Mouse (Mus musculus) R1 (cell line): ENCODE data around the gene Wnt2.

Experiments used
- DNase-seq: peaks from one replicate; pipeline ENCODE4 v3.0.0-alpha.2; 2018; ENCODE audit warnings: low read depth, low spot score

Wnt2 gene

DNA sequence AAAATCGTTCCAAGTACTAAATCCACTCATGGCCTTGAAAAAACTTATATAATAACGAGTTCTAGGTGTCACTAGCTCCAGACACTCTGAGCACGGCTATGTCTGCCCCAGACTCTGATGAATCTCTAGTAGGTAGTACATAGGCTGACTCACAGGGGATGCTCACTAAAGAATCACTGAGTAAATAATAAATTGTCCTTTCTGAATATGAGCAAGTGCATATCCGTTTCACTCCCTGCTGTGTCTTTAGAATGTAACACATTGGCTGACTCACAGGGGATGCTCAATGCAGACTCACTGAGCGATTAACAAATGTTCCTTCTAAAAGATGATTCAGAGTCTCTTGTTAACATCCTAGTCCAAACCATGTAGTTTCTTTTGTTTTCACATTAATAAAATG lies 52.1 kb downstream of the Wnt2 start:
- no peak for DNase-seq

DNA sequence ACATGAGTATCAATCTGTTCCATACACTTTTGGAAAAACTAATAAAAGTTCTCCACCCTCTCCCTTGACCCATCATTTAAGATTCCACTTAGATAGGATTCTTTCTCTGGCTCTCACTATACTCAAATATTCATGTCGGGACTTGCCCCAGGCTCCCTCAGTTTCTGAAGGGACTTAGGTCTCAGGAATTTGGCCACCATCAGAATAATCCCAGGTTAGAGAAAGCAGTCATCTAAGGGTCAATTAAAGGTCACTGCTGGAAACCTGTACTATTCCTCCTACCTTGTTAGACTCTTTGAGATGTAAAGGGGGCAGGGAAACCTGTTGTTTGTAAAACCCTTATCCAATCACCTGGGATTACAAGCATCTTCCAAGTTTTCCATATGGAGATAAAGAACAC lies 53.2 kb downstream of the Wnt2 start:
- peak; percentile 72 for DNase-seq

DNA sequence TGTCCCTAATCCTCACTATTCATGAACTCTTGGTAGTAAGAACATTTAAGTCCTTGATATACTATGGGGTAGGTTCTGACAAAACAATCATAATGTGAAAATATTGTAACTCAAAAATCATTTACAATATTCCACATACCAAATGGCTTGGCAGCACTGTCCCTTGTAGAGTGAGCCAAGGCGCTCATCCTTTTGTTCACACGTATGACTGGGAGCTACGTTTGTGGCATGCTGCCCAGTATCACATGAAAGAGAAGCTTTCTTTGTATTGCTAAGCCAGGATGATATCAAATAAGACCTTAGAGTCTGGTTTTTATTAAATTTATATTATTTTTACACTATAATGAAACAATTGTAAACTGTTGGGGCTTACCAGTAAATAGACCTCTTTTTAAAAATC lies 56.0 kb downstream of the Wnt2 start:
- no peak for DNase-seq

DNA sequence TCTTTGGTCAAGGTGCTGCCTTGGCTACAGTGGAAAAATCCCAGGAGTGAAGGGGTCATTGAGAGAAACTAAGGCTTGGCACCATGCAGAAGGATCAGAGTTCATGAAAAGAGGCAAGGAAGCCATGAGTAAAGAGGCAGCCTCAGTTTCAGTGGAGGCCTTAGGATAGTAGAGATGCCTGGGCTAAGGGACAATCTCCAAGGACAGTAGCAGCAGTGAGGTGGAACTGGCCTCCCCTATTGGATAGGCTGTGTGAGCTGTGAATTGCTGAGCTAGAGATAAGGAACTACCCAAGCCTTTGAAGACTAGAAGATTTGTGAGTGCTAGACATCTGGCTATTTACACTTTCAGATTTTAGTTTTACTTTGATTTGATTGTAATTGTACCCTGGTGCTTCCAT lies 59.0 kb downstream of the Wnt2 start:
- DNase-seq = no peak

DNA sequence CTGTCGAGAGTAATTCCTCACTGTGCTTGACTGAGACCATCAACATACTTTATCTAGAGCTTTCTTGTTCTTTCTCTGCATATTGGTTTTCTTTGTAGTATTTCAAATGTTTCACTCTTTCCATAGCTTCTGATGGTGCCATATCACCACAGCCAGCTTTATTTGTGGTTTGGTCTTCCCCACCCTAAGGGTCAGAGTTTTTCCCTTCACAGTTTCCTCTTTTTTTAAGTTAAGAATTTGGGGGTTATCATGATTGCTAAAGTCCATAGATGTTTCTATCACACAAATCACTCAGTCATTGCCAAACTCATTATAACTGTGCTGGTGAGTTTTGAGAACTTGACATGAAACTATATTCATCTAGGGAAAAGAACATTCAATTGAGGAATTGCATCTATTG lies 60.6 kb downstream of the Wnt2 start:
- no peak for DNase-seq

DNA sequence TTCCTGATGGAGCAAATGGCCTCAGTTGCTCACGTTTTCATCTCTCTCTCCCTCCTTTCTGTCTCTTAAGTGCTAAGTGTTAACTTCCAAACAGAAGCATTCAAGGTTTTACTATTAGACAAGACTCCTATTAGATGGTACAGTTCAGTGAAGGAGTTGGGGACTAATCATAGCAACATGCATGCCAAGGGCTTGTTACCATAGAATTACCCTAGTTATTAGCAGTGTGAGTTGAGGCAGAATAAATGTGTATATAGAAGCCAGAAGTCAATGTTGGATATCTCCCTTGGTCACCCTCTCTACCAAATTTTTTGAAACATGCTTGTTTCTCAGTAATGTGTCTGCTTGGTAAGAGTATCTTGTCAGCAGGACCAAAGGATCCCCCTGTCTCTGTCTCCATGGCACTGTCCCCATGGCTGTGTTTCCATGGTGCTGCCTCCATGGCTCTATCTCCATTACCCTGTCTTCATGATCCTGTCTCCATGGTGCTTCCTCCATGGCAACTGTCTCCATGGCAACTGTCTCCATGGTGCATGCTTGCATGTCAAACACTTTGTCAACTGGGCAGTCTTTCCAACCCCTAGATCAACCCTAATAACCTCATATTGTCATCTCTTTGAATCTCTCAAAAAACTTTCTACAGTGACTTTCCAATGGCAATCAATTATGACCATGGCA lies 61.8 kb downstream of the Wnt2 start:
- peak; percentile 57 for DNase-seq

DNA sequence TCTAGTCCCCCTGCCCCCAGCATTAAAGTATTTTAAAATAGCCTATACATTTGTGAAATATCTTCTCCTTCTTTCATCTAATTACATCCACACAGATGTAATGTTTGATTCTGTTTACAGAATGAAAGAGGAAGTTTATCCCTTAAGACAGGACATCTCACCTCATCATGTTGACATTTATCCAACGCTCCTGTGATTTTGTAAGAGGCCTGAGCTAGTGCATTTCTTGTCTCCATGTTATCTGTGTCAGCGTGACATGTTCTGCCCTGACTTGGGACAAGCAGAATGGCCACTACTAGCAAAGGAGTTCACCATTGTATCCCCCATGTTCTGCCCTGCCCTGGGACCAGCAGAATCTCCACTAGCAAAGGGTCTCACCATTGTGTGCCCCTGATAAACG lies 66.9 kb downstream of the Wnt2 start:
- no peak for DNase-seq

DNA sequence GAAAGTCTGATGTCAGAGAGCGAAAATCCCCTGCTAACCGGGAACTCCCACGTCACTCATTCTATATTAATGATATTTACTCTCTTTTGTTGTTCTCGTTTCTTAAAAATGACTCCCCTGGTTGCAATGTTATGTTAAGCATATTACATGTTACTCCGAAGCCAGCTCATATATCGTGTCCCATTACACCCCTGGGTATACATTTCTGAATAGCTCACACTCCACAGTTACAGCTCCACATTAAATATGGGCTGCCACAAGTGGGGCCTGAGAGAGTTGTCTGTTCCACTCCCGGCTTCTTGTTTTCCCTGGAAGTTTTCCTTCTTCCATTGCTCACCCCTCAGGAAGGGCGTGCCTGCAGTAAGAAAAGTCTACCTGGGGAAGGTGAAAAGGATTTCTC lies 78.6 kb downstream of the Wnt2 start:
- no peak for DNase-seq

DNA sequence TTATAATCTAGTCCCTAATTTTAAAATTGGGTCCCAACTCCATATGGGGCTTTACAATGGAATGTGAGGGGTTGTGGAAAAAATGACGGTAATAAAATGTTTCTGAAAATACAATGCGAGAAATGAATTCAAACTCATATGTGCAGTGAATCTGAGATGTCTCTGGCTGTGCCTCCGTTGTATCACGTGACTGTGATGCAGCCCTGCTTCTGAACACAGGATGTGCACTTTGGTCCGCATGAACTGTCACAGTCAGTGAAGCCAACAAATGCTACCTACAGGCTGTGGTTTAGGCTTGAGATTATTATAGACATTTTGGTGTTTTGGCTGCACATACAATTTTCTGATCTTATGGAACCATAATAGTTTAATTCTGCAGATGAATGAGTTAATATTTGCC lies 81.3 kb downstream of the Wnt2 start:
- no peak for DNase-seq

DNA sequence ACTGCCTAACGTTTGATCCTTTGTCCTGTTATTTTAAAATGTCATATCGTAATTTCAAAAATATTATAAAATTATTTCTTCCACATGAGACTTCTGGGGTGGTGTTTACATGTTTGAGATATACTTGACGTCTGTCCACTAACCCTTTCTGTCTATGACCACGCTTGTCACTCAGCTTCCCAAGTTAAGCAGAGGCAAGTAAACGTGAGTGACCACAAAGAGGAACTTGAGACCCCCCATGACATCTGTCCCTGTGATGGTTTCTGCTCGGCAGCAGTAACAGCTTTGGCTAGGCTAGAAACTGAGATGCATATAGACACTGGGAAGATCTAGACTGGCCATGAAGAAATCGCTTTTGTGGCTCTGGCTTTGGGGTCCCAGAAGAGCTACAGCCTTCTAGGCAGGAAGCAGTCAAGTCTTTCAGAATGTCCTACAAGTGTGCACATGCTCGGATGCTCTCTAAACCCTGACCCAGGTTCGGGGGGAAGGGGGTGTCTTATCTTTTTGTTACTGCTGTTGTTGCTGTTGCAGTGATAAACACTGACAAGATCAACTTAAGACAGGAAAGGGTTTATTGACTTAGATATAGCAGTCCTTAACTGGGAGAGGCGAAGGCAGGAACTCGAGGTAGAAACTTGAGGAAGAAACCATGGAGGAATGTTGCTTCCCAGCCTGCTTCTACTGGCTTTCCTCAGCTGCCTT lies 83.1 kb downstream of the Wnt2 start:
- no peak for DNase-seq

DNA sequence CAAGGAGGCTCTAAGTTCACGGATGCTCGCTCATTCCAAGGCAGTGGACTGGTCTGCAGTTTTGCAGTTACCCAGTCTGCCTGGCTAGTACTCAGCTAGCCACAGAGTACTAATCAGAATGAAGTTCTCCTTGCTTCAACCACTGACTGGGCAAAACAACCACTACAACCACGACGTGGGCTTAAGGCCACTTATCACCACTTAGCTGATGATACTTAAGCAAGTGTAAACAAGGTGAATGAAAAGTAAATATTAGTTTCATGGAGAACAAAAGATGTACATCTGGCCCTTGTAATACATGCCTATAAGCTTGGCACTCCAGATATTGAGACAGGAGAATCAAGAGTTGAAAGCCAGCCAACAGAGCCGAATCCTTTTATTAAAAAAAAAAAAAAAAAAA lies 83.9 kb downstream of the Wnt2 start:
- DNase-seq = no peak

DNA sequence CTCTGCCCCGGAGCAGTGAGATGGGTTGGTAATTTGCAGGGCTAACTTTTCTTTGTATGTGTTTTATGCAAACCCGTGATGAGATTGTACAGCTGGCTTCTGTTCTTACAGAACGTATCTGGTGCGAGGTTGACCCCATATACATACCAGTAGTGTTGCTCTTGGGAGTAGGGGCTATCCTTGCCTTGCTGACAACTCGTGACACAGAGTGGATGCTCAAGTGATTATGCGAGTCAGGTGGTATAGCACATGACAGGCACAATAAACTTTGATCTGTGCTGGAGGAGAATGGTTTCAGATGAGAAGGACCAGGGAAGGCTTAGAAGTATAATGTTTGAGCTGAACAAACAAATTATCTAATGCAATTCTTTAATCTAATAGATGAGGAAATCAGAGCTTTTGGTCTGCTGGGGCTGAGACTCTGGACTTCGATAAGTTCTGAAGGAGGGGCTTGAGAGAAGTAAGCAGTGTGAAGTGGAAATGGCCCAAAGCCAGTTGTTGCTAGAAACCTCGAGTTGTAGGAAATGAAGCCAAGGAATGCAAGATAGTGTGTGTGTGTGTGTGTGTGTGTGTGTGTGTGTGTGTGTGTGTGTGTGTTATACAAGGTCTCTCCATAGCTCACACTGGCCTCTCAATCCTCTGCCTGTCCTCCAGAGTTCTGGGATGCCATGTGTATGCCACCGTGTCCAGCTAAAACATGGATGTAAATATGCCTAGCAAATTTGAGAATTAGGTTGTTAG lies 86.3 kb downstream of the Wnt2 start:
- DNase-seq = no peak

DNA sequence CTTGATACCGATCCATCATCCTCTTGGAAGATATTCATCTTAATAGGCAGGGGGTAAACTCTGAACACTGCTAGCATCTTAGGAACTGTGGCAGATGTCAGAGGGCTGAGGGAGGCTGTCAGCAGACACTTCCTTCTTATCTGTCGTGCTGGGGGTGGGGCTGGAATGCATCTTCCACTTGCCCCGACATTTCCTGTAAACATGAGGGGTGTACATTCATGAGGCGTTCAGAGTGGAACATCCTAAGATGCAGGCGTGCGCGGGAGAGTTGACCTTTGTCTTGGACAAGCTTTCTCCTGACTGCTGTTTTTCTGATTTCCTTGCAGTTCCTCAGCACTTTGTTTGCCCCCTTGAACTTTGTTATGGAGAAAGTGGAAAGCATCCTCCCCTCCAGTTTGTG lies 88.0 kb downstream of the Wnt2 start:
- DNase-seq = no peak

DNA sequence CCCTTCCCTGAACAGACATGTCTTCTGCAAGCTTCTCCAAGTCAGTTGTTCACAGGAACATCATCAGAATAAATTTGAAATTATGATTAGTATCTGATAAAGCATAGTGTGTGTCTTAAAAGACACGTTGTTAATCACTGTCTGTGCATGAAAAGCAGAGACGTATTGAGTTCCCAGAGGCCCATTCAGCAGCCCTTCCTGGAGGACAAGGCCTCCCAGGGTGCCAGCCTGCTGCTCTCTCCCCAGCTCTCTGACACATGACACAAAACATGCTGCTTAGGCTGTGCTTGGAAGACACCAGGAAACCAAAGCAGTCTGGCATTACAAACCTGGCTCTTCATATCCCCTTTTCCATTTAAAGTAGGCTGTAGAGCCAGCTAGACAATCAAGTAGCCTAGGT lies 88.5 kb downstream of the Wnt2 start:
- DNase-seq = no peak
